26 mouse cellular contexts compared by ENCODE assay signal in genomic region chr2:73724934-73725333, GRCm38 (mm10). TPM values are rescaled to one million over a fixed set of nuclear protein-coding genes. Genes with fewer than 3 reads are reported as not detected.
DNase-seq lines count a peak whose midpoint lies in the region; ATAC-seq and TF ChIP-seq lines count a peak whose summit lies in the region.
"Had no signal": no experiment of that assay in that cellular context is flagged by ENCODE, and none has a peak within 500 bp of the region (broad histone marks: within the 10 kb centered on the region; RNA-seq: fewer than 3 reads in every experiment).

No protein-coding gene starts in this region.

- H3K4me1 ChIP-seq in heart, embryonic 12.5 days (replicated peaks), result peaks cover 36% of the 10 kb centered on the region
- H3K4me1 ChIP-seq in hindbrain, embryonic 14.5 days (replicated peaks; ENCODE audit: control insufficient read depth, insufficient read depth, low read length), result peaks cover 25% of the 10 kb centered on the region
- peaks cover 14% of the 10 kb centered on the region for H3K4me1 ChIP-seq in hindbrain, embryonic 12.5 days
- H3K4me1 ChIP-seq: liver, embryonic 12.5 days had no signal

- peak overlapping the region; percentile 32; the same call in 1 of the 2 replicates for H3K27ac ChIP-seq in heart, embryonic 12.5 days (ENCODE audit: poor library complexity, severe bottlenecking)
- peak overlapping the region; percentile 20 for H3K27ac ChIP-seq in hindbrain, embryonic 14.5 days
- no peak overlapping the region for H3K27ac ChIP-seq in hindbrain, embryonic 12.5 days
- H3K27ac ChIP-seq: forebrain, embryonic 13.5 days; kidney, embryonic 15.5 days; left cerebral cortex, adult 2 months; liver, embryonic 12.5 days; lung, embryonic 15.5 days had no signal

- peak; percentile 72; the same call in 1 of the 2 replicates for ATAC-seq in heart, embryonic 12.5 days (ENCODE audit: insufficient number of reproducible peaks, low FRiP score)
- no peak for ATAC-seq in hindbrain, embryonic 14.5 days (ENCODE audit: low FRiP score)
- no peak for ATAC-seq in hindbrain, embryonic 12.5 days (ENCODE audit: low FRiP score)
- ATAC-seq: forebrain, embryonic 13.5 days; intestine, embryonic 16.5 days; liver, embryonic 12.5 days had no signal

- WGBS in heart, embryonic 12.5 days, result 8% methylated on average over 3 of the region's 3 CpGs
- WGBS in hindbrain, embryonic 14.5 days, result 68% methylated on average over 3 of the region's 3 CpGs
- 66% methylated on average over 3 of the region's 3 CpGs for WGBS in hindbrain, embryonic 12.5 days

- H3K4me3 ChIP-seq in heart, embryonic 12.5 days, result no peak overlapping the region
- H3K4me3 ChIP-seq in hindbrain, embryonic 14.5 days (replicated peaks; ENCODE audit: low read length), result no peak overlapping the region
- H3K4me3 ChIP-seq in hindbrain, embryonic 12.5 days, result no peak overlapping the region
- H3K4me3 ChIP-seq: forebrain, embryonic 13.5 days; kidney, embryonic 15.5 days; left cerebral cortex, adult 2 months; liver, embryonic 12.5 days; lung, embryonic 15.5 days had no signal

- H3K9me3 ChIP-seq in heart, embryonic 12.5 days (replicated peaks), result no peaks in the 10 kb centered on the region
- no peaks in the 10 kb centered on the region for H3K9me3 ChIP-seq in hindbrain, embryonic 14.5 days (ENCODE audit: control insufficient read depth, low read length)
- H3K9me3 ChIP-seq in hindbrain, embryonic 12.5 days (replicated peaks), result no peaks in the 10 kb centered on the region
- H3K9me3 ChIP-seq: forebrain, embryonic 13.5 days; kidney, embryonic 15.5 days; liver, embryonic 12.5 days; lung, embryonic 15.5 days had no signal

- no peak overlapping the region for H3K9ac ChIP-seq in heart, embryonic 12.5 days
- no peak overlapping the region for H3K9ac ChIP-seq in hindbrain, embryonic 14.5 days
- H3K9ac ChIP-seq in hindbrain, embryonic 12.5 days, result no peak overlapping the region
- H3K9ac ChIP-seq: forebrain, embryonic 13.5 days; kidney, embryonic 15.5 days; liver, embryonic 12.5 days; lung, embryonic 15.5 days had no signal

- no peak for TF ChIP-seq POLR2A in brain, embryonic 14.5 days (IDR thresholded peaks at IDR 0.05; ENCODE audit: borderline replicate concordance, extremely low read depth, insufficient read depth, insufficient read length, poor library complexity, severe bottlenecking)

- no peaks in the 10 kb centered on the region for H3K36me3 ChIP-seq in heart, embryonic 12.5 days
- H3K36me3 ChIP-seq in hindbrain, embryonic 14.5 days (replicated peaks; ENCODE audit: control insufficient read depth, insufficient read depth), result no peaks in the 10 kb centered on the region
- H3K36me3 ChIP-seq in hindbrain, embryonic 12.5 days, result no peaks in the 10 kb centered on the region
- H3K36me3 ChIP-seq: kidney, embryonic 15.5 days; liver, embryonic 12.5 days; lung, embryonic 15.5 days had no signal

- peak; percentile 15 for DNase-seq in embryo, embryonic 10 days (ENCODE audit: low spot score)
- no peak for DNase-seq in embryo, embryonic 9.5 days (ENCODE audit: extremely low spot score)
- no peak for DNase-seq in heart, postnatal 4 days
- DNase-seq in hindbrain, embryonic 14.5 days (ENCODE audit: low spot score), result no peak
- peak; percentile 55 for DNase-seq in brain, embryonic 14.5 days (ENCODE audit: low read depth)
- DNase-seq in kidney, adult 18-20 months, result no peak
- DNase-seq: adrenal gland, adult 2 months; cerebellum, adult 11 months; cerebellum, postnatal 10 days; gastrocnemius, postnatal 36 days; kidney, postnatal 4 days; layer of hippocampus, adult 9-11 months; left cerebral cortex, postnatal 4 days; lung, postnatal 4 days; right cerebral cortex, postnatal 14 days; spleen, adult 18-20 months; thymus, postnatal 25 days had no signal

- no peak for TF ChIP-seq CTCF in brain, embryonic 14.5 days (IDR thresholded peaks at IDR 0.05; ENCODE audit: borderline replicate concordance, extremely low read depth, insufficient read depth, insufficient read length)

- H3K4me2 ChIP-seq in heart, embryonic 12.5 days, result peak overlapping the region; percentile 37
- H3K4me2 ChIP-seq in hindbrain, embryonic 14.5 days (replicated peaks), result no peak overlapping the region
- H3K4me2 ChIP-seq in hindbrain, embryonic 12.5 days (replicated peaks), result no peak overlapping the region
- H3K4me2 ChIP-seq: forebrain, embryonic 13.5 days; kidney, embryonic 15.5 days; liver, embryonic 12.5 days; lung, embryonic 15.5 days had no signal

- no peaks in the 10 kb centered on the region for H3K27me3 ChIP-seq in heart, embryonic 12.5 days (replicated peaks)
- no peaks in the 10 kb centered on the region for H3K27me3 ChIP-seq in hindbrain, embryonic 14.5 days (ENCODE audit: control insufficient read depth, insufficient read depth, low read length)
- no peaks in the 10 kb centered on the region for H3K27me3 ChIP-seq in hindbrain, embryonic 12.5 days
- H3K27me3 ChIP-seq: forebrain, embryonic 13.5 days; kidney, embryonic 15.5 days; liver, embryonic 12.5 days; lung, embryonic 15.5 days had no signal

RNA-seq across cellular contexts. Expression of gene Chn1, which starts 50.2 kb away (rescaled TPM):
- 14.4 and 21.0 TPM in 2 replicates for polyA plus RNA-seq in heart, embryonic 12.5 days (2016; fragmentation: Nextera tagmentation; extraction: Ambion mirVana)
- 10 to 100 TPM; 77.7 to 79.8 TPM for total RNA-seq in heart, postnatal 4 days (2021)
- 113 and 118 TPM in 2 replicates for polyA plus RNA-seq in hindbrain, embryonic 14.5 days (2014; fragmentation: Nextera tagmentation; extraction: Ambion mirVana)
- polyA plus RNA-seq in hindbrain, embryonic 12.5 days (2016; fragmentation: Nextera tagmentation; extraction: Ambion mirVana), result 91.3 and 93.8 TPM in 2 replicates
- 194 and 219 TPM in 2 replicates for polyA plus RNA-seq in brain, embryonic 14.5 days (2012; rRNA removed)
- total RNA-seq: neutrophil, adult 5-6 weeks had no signal

Comparison
In these comparisons a context has a peak if more than half of its experiments do, and no peak if none do; other contexts are left out.
1. DNase-seq: peak in embryo, embryonic 10 days (single experiment) and brain, embryonic 14.5 days (single experiment); none in embryo, embryonic 9.5 days (single experiment), heart, postnatal 4 days (single experiment), hindbrain, embryonic 14.5 days (single experiment) and kidney, adult 18-20 months (single experiment).